Mouse (Mus musculus) G1E (cell line): ENCODE measurements around the gene Itga9.

ENCODE experiments used
- CTCF ChIP-seq: IDR thresholded peaks from 2 replicates; pipeline ENCODE4 v1.5.1; 2012; ENCODE audit warnings: low read depth, low read length, inconsistent platforms, mixed read lengths
- GATA1 ChIP-seq: IDR thresholded peaks from 2 replicates; pipeline ENCODE4 v1.6.1; 2012; ENCODE audit warnings: borderline replicate concordance, low read length, inconsistent platforms, mixed read lengths
- GATA2 ChIP-seq: IDR thresholded peaks from 2 replicates; pipeline ENCODE4 v1.6.1; 2012; ENCODE audit warnings: low read depth, low read length, inconsistent platforms, borderline replicate concordance
- POLR2AphosphoS5 ChIP-seq: IDR thresholded peaks from 2 replicates; pipeline ENCODE4 v1.6.1; 2012; ENCODE audit warnings: low read depth, low read length, inconsistent platforms; ENCODE audit not compliant: insufficient replicate concordance
- TAL1 ChIP-seq: conservative IDR thresholded peaks from 2 replicates; pipeline ENCODE4 v1.6.1; 2012; ENCODE audit warnings: low read depth, low read length, inconsistent platforms, mixed read lengths

DNA sequence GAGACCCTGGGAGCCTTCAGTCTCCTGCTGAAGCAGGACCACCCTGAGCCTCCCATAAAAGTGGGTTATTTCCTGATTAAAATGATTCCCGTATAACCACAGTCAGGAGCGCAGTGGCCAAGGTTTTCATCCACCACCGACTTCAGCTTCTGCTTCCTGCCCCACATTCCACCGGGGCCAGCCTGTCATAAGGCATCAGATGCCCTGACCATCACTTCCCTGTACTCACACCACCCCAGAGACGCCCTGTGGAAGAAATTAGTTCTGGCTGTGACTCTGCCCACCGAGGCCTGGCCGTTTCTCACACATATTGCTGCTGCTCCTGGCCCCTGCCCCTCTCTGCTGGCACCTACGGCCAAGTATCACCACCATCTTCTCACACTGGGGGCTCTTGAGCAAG, 261.4 kb downstream of the Itga9 start:
- TF ChIP-seq CTCF = no peak
- no peak for TF ChIP-seq GATA1
- no peak for TF ChIP-seq POLR2AphosphoS5
- TF ChIP-seq TAL1 = no peak
- TF ChIP-seq GATA2 = no peak
